Mouse (Mus musculus): ENCODE data around the gene Kiz.

Gene Kiz

DNA sequence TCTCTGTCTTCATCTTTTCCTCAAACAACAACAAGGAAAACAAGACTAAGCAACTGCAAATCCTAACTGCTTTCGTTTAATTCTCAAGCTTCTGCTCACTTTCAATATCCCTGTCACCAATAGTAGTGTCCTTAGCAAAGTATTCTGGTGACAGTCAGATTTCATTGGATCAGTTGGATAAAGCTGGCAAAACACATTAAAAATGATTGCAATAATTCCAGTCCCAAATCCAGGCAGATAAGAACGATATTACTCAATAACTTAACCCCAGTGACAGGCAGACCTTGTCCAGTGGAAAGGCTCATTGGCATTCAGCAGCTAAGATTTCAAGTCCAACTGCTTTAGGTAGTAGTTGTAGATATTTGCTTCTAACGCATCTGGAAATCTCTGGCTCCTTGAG lies 119.4 kb downstream of the Kiz start:
- DNase-seq (ENCODE audit: extremely low read depth, low read depth) = no peak

GRCm38 (mm10) chr2:146975453-146976028 lies 119.9 kb downstream of the Kiz start:
- DNase-seq (ENCODE audit: extremely low read depth, low read depth) = no peak

GRCm38 (mm10) chr2:146982786-146983185 lies 127.1 kb downstream of the Kiz start:
- DNase-seq (ENCODE audit: extremely low read depth, low read depth) = no peak

DNA sequence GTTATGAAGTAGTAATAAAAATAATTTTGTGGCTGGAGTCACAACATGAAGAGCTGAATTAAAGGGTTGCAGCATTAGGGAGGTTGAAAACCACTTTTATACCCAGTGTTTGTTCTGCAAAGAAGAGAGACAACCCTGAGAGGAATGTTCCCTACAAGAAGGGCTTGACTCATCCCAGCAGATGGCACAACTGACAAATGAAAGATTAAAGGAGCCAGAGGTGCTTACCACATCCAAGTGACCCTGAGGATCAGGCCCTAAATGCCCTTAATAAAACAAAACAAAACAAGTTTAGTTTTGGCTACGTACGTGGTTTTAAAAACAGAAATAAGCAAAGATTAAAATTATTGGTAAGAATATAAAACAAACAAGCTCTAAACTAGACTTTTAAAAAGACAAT lies 129.2 kb downstream of the Kiz start:
- no peak for DNase-seq (ENCODE audit: extremely low read depth, low read depth)

DNA sequence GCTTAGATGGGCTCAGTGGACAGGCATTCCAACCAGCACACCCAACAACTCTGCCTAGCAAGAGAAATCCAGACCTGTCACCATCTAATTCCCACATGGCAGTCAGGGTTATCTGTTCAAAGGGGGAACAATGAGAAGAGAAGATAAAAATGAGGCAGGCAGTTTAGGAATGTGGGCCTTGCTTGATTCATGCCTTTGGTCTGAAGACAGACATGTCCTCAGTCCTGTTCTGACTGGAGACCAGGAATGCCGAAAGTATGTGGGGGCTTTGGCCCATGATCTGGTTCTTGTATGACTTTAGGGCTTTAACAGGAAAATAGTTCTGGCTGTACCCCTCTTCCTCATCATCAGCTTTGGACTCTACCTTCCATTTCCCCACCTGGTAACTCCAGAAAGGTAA lies 130.1 kb downstream of the Kiz start:
- no peak for DNase-seq (ENCODE audit: extremely low read depth, low read depth)

DNA sequence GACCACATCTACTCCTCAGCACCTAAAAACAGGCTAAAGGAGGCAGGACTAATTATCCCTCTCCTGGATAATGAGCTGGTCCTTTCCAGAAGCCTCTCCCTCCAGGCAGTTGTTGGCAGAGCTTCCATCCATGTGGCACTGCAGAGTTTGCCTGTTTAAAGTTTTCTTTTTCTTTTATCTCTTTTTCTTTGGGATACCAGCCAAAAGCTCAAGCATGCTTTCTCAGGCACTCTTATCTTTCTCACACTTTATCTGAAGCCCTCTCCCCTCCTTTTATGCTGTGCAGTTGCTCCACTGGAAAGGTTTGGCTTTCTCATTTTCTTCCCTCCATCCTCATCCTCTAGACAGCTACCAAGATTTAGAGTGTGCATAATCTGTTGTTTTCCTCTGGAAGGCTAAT lies 130.8 kb downstream of the Kiz start:
- no peak for DNase-seq (ENCODE audit: extremely low read depth, low read depth)

DNA sequence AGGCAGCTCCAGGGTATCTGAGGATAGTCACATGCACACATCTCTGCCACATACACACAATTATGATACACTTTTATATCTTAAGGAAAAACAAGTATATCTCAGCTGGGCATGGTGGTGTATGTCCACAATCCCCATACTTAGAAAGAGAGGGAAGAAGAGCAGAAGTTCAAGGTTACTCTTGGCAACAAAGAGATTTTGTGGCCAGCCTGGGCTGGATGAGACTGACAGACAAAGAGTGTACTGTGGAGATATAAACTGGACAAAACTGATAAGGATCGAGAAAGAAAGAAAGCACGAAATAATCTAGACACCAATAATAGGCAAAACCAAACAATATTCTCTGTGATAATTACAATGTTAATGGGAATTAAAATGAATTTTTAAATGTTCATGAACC lies 151.6 kb downstream of the Kiz start:
- DNase-seq (ENCODE audit: extremely low read depth, low read depth) = no peak

DNA sequence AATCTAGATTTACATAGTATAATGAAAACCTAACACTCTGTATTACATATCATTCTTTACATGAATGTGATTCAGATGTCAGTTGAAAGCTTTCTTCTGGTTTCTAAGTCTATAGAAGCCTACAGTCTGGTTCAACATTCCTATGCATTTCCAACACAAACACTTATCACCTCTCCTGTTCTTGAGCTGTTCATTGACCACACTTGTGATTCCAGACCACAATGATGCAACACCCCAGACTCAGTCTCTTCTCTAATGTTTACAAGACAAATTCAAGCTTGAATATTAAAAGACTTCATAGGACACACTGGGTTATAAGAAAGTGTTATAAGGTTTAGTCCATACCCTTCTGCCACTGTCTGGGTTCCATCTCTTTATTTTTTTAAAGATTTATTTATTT lies 153.4 kb downstream of the Kiz start:
- no peak for DNase-seq (ENCODE audit: extremely low read depth, low read depth)

DNA sequence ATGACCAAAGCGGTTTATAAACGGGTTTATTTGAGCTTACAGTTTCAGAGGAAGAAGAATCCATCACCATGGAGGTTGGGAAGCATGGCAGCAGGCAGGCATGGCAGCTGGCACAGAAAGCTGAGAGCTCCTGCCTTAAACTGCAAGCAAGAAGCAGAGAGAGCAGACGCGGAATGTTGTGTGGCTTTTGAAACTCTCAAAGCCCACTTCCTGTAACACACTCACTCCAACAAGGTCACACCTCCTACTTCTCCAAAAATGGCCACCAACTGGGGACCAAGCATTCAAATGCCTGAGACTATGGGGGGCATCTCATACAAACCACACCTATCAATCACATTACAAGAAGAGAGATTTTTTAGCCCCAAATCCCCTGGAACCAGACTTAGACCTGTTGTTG lies 154.5 kb downstream of the Kiz start:
- DNase-seq (ENCODE audit: extremely low read depth, low read depth) = no peak

- peak; percentile 55 for DNase-seq (ENCODE audit: extremely low read depth, low read depth)
These were observed 155.3 kb downstream of the Kiz start for GRCm38 (mm10) chr2:147010952-147011351.

DNA sequence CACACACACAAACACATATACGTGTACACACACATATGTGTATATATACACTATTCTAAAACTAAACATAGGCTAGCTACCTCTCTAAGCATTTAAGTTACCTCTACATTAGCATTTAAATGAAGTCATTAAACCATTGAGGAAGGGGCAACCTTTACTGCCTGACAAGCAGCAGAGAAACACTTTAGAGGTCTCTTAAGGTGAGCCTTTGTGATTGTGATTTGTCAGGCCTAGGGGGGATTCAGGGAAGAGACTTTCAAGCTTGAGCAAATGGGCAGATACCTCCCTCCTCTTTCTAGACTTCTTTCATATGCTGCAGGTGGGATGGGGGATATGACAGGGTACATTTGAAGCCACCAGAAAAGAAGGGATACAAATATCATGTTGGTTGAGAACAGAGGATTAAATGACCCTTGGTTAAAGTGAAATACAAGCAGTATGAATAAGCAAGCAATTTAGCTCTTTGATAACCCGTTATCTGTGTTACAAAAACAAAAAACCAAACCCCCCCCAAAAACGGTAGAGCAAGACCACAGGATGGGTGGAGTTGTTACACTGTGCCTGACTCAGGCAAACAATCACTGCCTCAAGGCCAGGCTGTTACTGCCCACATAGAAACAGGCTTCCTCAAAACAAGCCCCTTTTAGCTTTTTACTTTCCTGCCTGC lies 155.9 kb downstream of the Kiz start:
- peak; percentile 68 for DNase-seq (ENCODE audit: extremely low read depth, low read depth)

GRCm38 (mm10) chr2:147012141-147012622 lies 156.5 kb downstream of the Kiz start:
- no peak for DNase-seq (ENCODE audit: extremely low read depth, low read depth)

GRCm38 (mm10) chr2:147012623-147013184 lies 157.0 kb downstream of the Kiz start, which contains the start of gene Xrn2:
Xrn2 (plus strand) TSS chr2:147012996.
- DNase-seq (ENCODE audit: extremely low read depth, low read depth) = peak; percentile 85

- peak; percentile 50 for DNase-seq (ENCODE audit: extremely low read depth, low read depth)
These were observed 157.7 kb downstream of the Kiz start for GRCm38 (mm10) chr2:147013194-147013969.

DNA sequence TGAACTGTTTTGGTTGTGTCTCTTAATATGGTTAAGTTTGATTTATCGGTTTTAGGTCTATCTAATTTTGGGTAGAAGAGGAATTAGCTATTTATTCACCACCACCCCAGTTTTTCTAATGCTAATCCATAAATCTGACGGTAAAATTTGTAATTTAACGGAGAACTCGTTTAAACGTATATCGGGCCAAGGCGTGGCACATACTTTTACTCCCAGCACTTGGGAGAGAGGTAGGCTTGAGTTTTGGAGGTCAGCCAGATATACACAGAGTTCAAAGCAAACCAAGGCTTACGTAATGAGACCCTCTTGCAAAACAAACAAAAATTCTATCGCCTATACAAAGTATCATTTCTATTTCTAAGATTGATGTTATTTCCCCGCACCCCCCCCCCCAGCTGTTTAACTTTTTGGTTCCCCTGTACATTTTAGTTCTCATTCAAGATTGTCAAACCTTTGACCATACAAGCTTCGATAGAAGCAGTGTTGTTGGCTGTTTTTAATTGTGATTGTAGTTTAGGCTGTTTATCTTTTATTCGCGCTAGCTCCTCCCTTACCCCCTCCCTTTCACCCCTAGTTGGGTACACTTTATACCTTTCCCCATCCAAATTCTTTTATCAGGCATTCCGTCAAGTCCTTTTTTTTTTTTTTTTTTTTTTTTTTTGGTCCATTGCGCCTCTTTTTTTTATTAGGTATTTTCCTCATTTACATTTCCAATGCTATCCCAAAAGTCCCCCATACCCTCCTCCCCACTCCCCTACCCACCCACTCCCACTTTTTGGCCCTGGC lies 158.6 kb downstream of the Kiz start:
- DNase-seq (ENCODE audit: extremely low read depth, low read depth) = peak; percentile 16

All from MEL-GATA-1-ER (cell line).